Mouse (Mus musculus) Patski (cell line): Measurements from ENCODE around the gene Fbxl21. TPM values are rescaled to one million over a fixed set of nuclear protein-coding genes. Genes with fewer than 3 reads are reported as not detected.

Experiments used
- ATAC-seq: fragments of 100-300 bp; one replicate; pipeline ENCODE4 v1.8.0; 2021
- CTCF ChIA-PET: fragments of 350-600 bp; sonication (Branson Sonifier 250); formaldehyde crosslinking; loops from one replicate; lab custom pipeline; 2022; ENCODE audit warnings: inconsistent platforms; lab: Charles Lee
- POLR2A ChIA-PET: fragments of 350-600 bp; sonication (Branson Sonifier 250); formaldehyde crosslinking; loops from one replicate; lab custom pipeline; 2022; ENCODE audit warnings: antibody characterized with exemption, inconsistent platforms; lab: Charles Lee
- DNase-seq: peaks from one replicate; pipeline ENCODE4 v3.0.0-alpha.2; 2011; ENCODE audit warnings: low read depth, low spot score
- H3K27me3 ChIP-seq: fragments of 371-371 bp; one replicate; pipeline ENCODE4 v1.5.1; 2021
- CTCF ChIP-seq: fragments of 100-300 bp; IDR thresholded peaks from one replicate; pipeline ENCODE4 v1.5.1; 2021
- in situ Hi-C: fragments of 300-500 bp; cut with MboI; formaldehyde crosslinking; loops from 3 replicates; pipeline ENCODE4 v1.11.1; 2018; ENCODE audit warnings: low pct_unique_long_range_greater_than_20kb, mixed read lengths
- polyA plus RNA-seq: library from polyadenylated mRNA; unstranded; gene quantifications from one replicate; pipeline ENCODE4 v1.2.3, GENCODE M21; 2021

Fbxl21 gene
- polyA plus RNA-seq, 1 experiment from 2014 or later: 3.8 TPM

GRCm38 (mm10) chr13:56575074-56575473 is 52.8 kb downstream of the Fbxl21 start:
- ATAC-seq (no peak), DNase-seq (no peak)
- POLR2A ChIA-PET: no interaction called here
- CTCF ChIA-PET: interaction anchor here (0.9 to 1.8 kb wide), 11 partner anchors 10 to 150 kb away, joined by 3 to 5 read pairs (median 4); no protein-coding TSS in a partner anchor
- in situ Hi-C loops: no loop called here
- H3K27me3 ChIP-seq: no peaks in the 10 kb centered on the region
- no peak for TF ChIP-seq CTCF

- ATAC-seq: peak; percentile 54
- DNase-seq: peak; percentile 34
- in situ Hi-C loops: no loop called here
- ChIA-PET CTCF (interaction anchor here (0.9 to 1.8 kb wide), 12 partner anchors 11 to 150 kb away, joined by 3 to 5 read pairs (median 4); no protein-coding TSS in a partner anchor), POLR2A (no interaction called here)
- no peaks in the 10 kb centered on the region for H3K27me3 ChIP-seq
- peak; percentile 93 for TF ChIP-seq CTCF
These were observed 53.5 kb downstream of the Fbxl21 start for GRCm38 (mm10) chr13:56575701-56576321.

DNA sequence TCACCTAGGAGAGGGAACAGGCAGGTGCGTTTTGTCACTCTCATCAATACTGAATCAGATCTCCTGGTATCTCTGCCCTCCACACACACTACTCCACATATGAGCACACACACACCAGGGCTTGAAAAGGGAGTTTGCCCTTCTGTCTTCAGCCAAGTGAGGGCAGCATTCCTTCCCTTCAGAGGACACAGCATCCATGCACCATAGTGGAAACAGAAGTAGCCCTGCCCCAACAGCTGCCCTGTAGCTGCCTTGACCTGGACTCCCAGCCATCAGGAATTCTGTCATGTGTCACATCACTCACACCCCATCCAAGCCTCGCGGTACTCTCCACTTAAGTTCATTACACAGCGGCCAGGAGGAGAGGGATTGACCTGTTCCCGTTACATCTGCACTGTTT is 55.8 kb downstream of the Fbxl21 start:
- in situ Hi-C loops: no loop called here
- POLR2A ChIA-PET: no interaction called here

DNA sequence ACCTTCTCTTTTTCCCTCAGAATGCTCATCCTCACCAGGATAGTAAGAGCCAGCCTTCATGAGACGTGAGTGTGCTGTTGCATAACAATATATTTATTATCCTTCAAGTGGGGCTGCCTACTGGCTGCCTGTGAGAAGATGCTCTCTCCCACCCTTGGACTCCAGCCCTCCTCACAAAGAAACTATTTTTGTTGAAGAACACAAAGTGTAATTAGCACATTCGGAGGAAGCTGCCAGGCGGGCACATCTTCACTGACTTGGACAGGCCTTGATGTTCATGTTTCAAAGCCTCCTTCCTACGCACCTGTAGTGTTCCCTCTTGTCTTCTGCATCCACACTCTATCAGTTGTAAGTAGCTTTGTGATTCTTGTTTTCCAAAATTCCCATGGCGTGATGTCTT is 58.2 kb downstream of the Fbxl21 start:
- ChIA-PET POLR2A (no interaction called here), CTCF (interaction anchor here (1.3 to 1.5 kb wide), 2 partner anchors 15 to 32 kb away, joined by 3 to 4 read pairs; no protein-coding TSS in a partner anchor)
- no peaks in the 10 kb centered on the region for H3K27me3 ChIP-seq
- ATAC-seq (no peak), DNase-seq (no peak)
- in situ Hi-C loops: no loop called here
- no peak for TF ChIP-seq CTCF

More for the DNA sequence above, 55.8 kb downstream of the Fbxl21 start:
- TF ChIP-seq CTCF: no peak
- ATAC-seq (no peak), DNase-seq (no peak)
- no peaks in the 10 kb centered on the region for H3K27me3 ChIP-seq
- CTCF ChIA-PET: no interaction called here

DNA sequence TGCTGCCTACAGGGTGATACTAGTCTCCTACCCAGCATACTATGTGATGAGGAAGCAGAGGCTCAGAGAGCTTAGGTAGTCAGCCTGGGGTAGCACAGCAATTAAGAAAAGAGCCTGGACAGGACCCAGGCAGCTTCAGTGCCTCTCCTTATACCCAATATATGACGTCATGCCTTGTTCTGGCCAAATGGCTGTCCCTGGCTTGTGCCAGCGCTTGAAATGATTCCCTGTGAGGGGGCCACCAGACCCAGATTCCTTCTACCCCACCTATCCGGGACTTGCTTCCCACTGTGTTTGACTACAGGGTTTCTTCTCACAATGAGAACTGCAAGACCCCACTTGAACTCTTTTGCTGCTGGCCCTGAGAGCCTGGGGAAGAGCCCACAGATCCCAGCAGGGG is 59.2 kb downstream of the Fbxl21 start:
- ATAC-seq (peak; percentile 13), DNase-seq (no peak)
- no peaks in the 10 kb centered on the region for H3K27me3 ChIP-seq
- TF ChIP-seq CTCF: no peak
- in situ Hi-C loops: no loop called here
- POLR2A ChIA-PET: no interaction called here
- CTCF ChIA-PET: interaction anchor here (1.0 to 1.5 kb wide), 4 partner anchors 9 to 60 kb away, joined by 3 to 4 read pairs (median 3); no protein-coding TSS in a partner anchor

- POLR2A ChIA-PET: no interaction called here
- in situ Hi-C loops: no loop called here
- ATAC-seq (peak; percentile 70), DNase-seq (peak; percentile 30)
- TF ChIP-seq CTCF: no peak
- CTCF ChIA-PET: interaction anchor here (1.0 to 1.5 kb wide), 3 partner anchors 10 to 59 kb away, joined by 3 read pairs; no protein-coding TSS in a partner anchor
- no peaks in the 10 kb centered on the region for H3K27me3 ChIP-seq
These were observed 59.7 kb downstream of the Fbxl21 start for GRCm38 (mm10) chr13:56581961-56582434.

- ChIA-PET POLR2A (no interaction called here), CTCF (no interaction called here)
- H3K27me3 ChIP-seq: no peaks in the 10 kb centered on the region
- ATAC-seq: peak; percentile 52
- peak; percentile 54 for DNase-seq
- in situ Hi-C loops: no loop called here
- TF ChIP-seq CTCF: no peak
These were observed 60.4 kb downstream of the Fbxl21 start for GRCm38 (mm10) chr13:56582720-56583119.

GRCm38 (mm10) chr13:56586046-56586445 is 63.8 kb downstream of the Fbxl21 start:
- DNase-seq: no peak
- no peak for TF ChIP-seq CTCF
- ChIA-PET CTCF (interaction anchor here (1.5 kb wide), 1 partner anchor 12 kb away, joined by 3 read pairs; no protein-coding TSS in a partner anchor), POLR2A (no interaction called here)
- no peaks in the 10 kb centered on the region for H3K27me3 ChIP-seq
- in situ Hi-C loops: no loop called here
- ATAC-seq: no peak

Other genes with a start within 250 kb of the Fbxl21 start
- gene Cxcl14, start 225.9 kb upstream of the Fbxl21 start, polyA plus RNA-seq: 7.7 TPM
- gene Gm3045, start 95.9 kb upstream of the Fbxl21 start, polyA plus RNA-seq: not detected
- gene Slc25a48, start 84.1 kb upstream of the Fbxl21 start, polyA plus RNA-seq: 1.1 TPM
- gene Il9, start 40.2 kb upstream of the Fbxl21 start, polyA plus RNA-seq: not detected
- not detected for gene Lect2, start 26.0 kb downstream of the Fbxl21 start, polyA plus RNA-seq
- 0.04 TPM for gene Tgfbi, start 87.1 kb downstream of the Fbxl21 start, polyA plus RNA-seq
- 33.4 TPM for gene Smad5, start 180.5 kb downstream of the Fbxl21 start, polyA plus RNA-seq
- gene Gm45623, start 231.4 kb downstream of the Fbxl21 start, polyA plus RNA-seq: not detected